Mouse (Mus musculus): ENCODE measurements at regions not wholly inside any gene's neighbourhood (a gene's known extent, or its start where the extent isn't known, plus 50 kb on each side); places are given as distances from the start of the nearest gene placed in this dataset.

DNA sequence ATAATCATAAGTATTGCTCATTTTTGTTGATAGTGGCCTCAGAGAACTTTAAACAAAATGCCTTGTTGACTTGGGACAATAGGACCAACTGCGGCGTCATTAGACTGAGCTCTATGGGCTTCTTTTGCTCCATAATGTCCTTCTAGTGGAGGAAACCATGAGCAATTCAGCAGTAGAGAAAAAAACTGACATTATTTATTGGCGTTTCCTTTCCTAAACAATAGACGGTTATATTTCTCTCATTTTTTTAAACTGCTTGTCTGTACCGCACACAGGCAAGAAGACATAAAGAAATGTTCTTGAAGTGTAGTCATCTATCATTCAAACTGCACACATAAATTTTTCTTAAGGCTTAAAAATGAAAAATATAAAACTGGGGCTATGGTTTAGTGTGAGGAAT is 310.8 kb downstream of the Basp1 start:
- WGBS: 94% methylated on average over 5 of the region's 5 CpGs
- H3K4me3 ChIP-seq (replicated peaks; ENCODE audit: insufficient read depth, low read depth, low read length): no peak overlapping the region
- no peak overlapping the region for H3K27ac ChIP-seq (ENCODE audit: insufficient read depth, low read length)
- no peak for DNase-seq
- no peaks in the 10 kb centered on the region for H3K27me3 ChIP-seq (ENCODE audit: control insufficient read depth, insufficient read depth, low read length)
- TF ChIP-seq POLR2A (IDR thresholded peaks at IDR 0.05; ENCODE audit: borderline replicate concordance, insufficient read depth, low read length) (no peak), CTCF (IDR thresholded peaks at IDR 0.05; ENCODE audit: borderline replicate concordance, insufficient read depth, low read depth, low read length) (no peak)
- no peaks in the 10 kb centered on the region for H3K4me1 ChIP-seq (ENCODE audit: control insufficient read depth, insufficient read depth, low read length)

GRCm38 (mm10) chr15:25093758-25094157 is 319.8 kb downstream of the Basp1 start:
- no peak overlapping the region for H3K4me3 ChIP-seq (replicated peaks; ENCODE audit: insufficient read depth, low read depth, low read length)
- H3K27ac ChIP-seq (ENCODE audit: insufficient read depth, low read length): no peak overlapping the region
- H3K27me3 ChIP-seq (ENCODE audit: control insufficient read depth, insufficient read depth, low read length): no peaks in the 10 kb centered on the region; the same call in 1 of the 2 replicates
- WGBS: 45% methylated on average over 6 of the region's 6 CpGs
- no peak for DNase-seq
- TF ChIP-seq CTCF (IDR thresholded peaks at IDR 0.05; ENCODE audit: borderline replicate concordance, insufficient read depth, low read depth, low read length) (no peak), POLR2A (IDR thresholded peaks at IDR 0.05; ENCODE audit: borderline replicate concordance, insufficient read depth, low read length) (no peak)
- no peaks in the 10 kb centered on the region for H3K4me1 ChIP-seq (ENCODE audit: control insufficient read depth, insufficient read depth, low read length)

GRCm38 (mm10) chr15:25069701-25070100 is 343.9 kb downstream of the Basp1 start:
- Histone ChIP-seq H3K4me1 (ENCODE audit: control insufficient read depth, insufficient read depth, low read length) (no peaks in the 10 kb centered on the region), H3K27ac (ENCODE audit: insufficient read depth, low read length) (no peak overlapping the region), H3K27me3 (ENCODE audit: control insufficient read depth, insufficient read depth, low read length) (no peaks in the 10 kb centered on the region), H3K4me3 (replicated peaks; ENCODE audit: insufficient read depth, low read depth, low read length) (no peak overlapping the region)
- WGBS: 100% methylated on average over 1 of the region's 1 CpGs
- DNase-seq: no peak
- TF ChIP-seq CTCF (IDR thresholded peaks at IDR 0.05; ENCODE audit: borderline replicate concordance, insufficient read depth, low read depth, low read length): no peak
- no peak for TF ChIP-seq POLR2A (IDR thresholded peaks at IDR 0.05; ENCODE audit: borderline replicate concordance, insufficient read depth, low read length)

DNA sequence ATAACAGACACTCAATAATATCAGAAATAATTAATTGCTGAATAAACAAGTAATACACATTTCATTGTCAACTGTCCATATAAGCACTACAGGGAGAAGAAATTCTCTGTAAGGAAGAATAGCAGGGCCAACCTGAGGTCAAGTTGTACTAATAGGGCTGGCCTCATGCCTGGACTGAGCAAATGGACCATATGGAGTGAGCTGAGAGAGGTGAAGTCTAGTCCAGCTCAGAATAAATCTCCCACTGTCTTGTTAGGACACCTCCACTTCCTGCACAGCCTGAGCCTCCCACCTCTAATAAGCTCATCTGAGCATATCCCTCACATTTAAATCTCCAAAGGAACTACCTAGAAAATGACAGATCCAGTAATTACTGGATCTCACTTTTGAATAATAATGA is 354.2 kb downstream of the Basp1 start:
- no peak overlapping the region for H3K4me3 ChIP-seq (replicated peaks; ENCODE audit: insufficient read depth, low read depth, low read length)
- H3K4me1 ChIP-seq (ENCODE audit: control insufficient read depth, insufficient read depth, low read length): no peaks in the 10 kb centered on the region; the same call in 1 of the 2 replicates
- H3K27ac ChIP-seq (ENCODE audit: insufficient read depth, low read length): no peak overlapping the region
- TF ChIP-seq POLR2A (IDR thresholded peaks at IDR 0.05; ENCODE audit: borderline replicate concordance, insufficient read depth, low read length): no peak
- no peak for TF ChIP-seq CTCF (IDR thresholded peaks at IDR 0.05; ENCODE audit: borderline replicate concordance, insufficient read depth, low read depth, low read length)
- DNase-seq: peak; percentile 74 to 83
- no peaks in the 10 kb centered on the region; the same call in 1 of the 2 replicates for H3K27me3 ChIP-seq (ENCODE audit: control insufficient read depth, insufficient read depth, low read length)

GRCm38 (mm10) chr15:25047875-25048274 is 365.7 kb downstream of the Basp1 start:
- no peaks in the 10 kb centered on the region; the same call in 1 of the 2 replicates for H3K27me3 ChIP-seq (ENCODE audit: control insufficient read depth, insufficient read depth, low read length)
- TF ChIP-seq POLR2A (IDR thresholded peaks at IDR 0.05; ENCODE audit: borderline replicate concordance, insufficient read depth, low read length): no peak
- peak; percentile 25; the same call in 1 of the 2 replicates for TF ChIP-seq CTCF (IDR thresholded peaks at IDR 0.05; ENCODE audit: borderline replicate concordance, insufficient read depth, low read depth, low read length)
- WGBS: 40% methylated on average over 1 of the region's 1 CpGs
- peak; percentile 15 to 18 for DNase-seq
- no peak overlapping the region for H3K27ac ChIP-seq (ENCODE audit: insufficient read depth, low read length)
- no peak overlapping the region for H3K4me3 ChIP-seq (replicated peaks; ENCODE audit: insufficient read depth, low read depth, low read length)
- no peaks in the 10 kb centered on the region for H3K4me1 ChIP-seq (ENCODE audit: control insufficient read depth, insufficient read depth, low read length)

- 26% methylated on average over 5 of the region's 5 CpGs for WGBS
- Histone ChIP-seq H3K27me3 (ENCODE audit: control insufficient read depth, insufficient read depth, low read length) (no peaks in the 10 kb centered on the region; the same call in 1 of the 2 replicates), H3K4me3 (replicated peaks; ENCODE audit: insufficient read depth, low read depth, low read length) (no peak overlapping the region), H3K4me1 (ENCODE audit: control insufficient read depth, insufficient read depth, low read length) (no peaks in the 10 kb centered on the region), H3K27ac (ENCODE audit: insufficient read depth, low read length) (no peak overlapping the region)
- peak; percentile 29 to 76 for DNase-seq
- TF ChIP-seq CTCF (IDR thresholded peaks at IDR 0.05; ENCODE audit: borderline replicate concordance, insufficient read depth, low read depth, low read length) (no peak), POLR2A (IDR thresholded peaks at IDR 0.05; ENCODE audit: borderline replicate concordance, insufficient read depth, low read length) (no peak)
These were observed 366.9 kb downstream of the Basp1 start for GRCm38 (mm10) chr15:25046514-25047138.

- DNase-seq: no peak
- no peak overlapping the region for H3K27ac ChIP-seq (ENCODE audit: insufficient read depth, low read length)
- H3K27me3 ChIP-seq (ENCODE audit: control insufficient read depth, insufficient read depth, low read length): no peaks in the 10 kb centered on the region
- H3K4me3 ChIP-seq (replicated peaks; ENCODE audit: insufficient read depth, low read depth, low read length): no peak overlapping the region
- TF ChIP-seq CTCF (IDR thresholded peaks at IDR 0.05; ENCODE audit: borderline replicate concordance, insufficient read depth, low read depth, low read length): no peak
- TF ChIP-seq POLR2A (IDR thresholded peaks at IDR 0.05; ENCODE audit: borderline replicate concordance, insufficient read depth, low read length): no peak
- no peaks in the 10 kb centered on the region for H3K4me1 ChIP-seq (ENCODE audit: control insufficient read depth, insufficient read depth, low read length)
- WGBS: 93% methylated on average over 3 of the region's 3 CpGs
These were observed 377.3 kb downstream of the Basp1 start for GRCm38 (mm10) chr15:25036231-25036630.

GRCm38 (mm10) chr15:25027865-25028264 is 385.7 kb downstream of the Basp1 start:
- Histone ChIP-seq H3K27me3 (ENCODE audit: control insufficient read depth, insufficient read depth, low read length) (no peaks in the 10 kb centered on the region; the same call in 1 of the 2 replicates), H3K4me1 (ENCODE audit: control insufficient read depth, insufficient read depth, low read length) (no peaks in the 10 kb centered on the region), H3K4me3 (replicated peaks; ENCODE audit: insufficient read depth, low read depth, low read length) (no peak overlapping the region), H3K27ac (ENCODE audit: insufficient read depth, low read length) (no peak overlapping the region)
- TF ChIP-seq POLR2A (IDR thresholded peaks at IDR 0.05; ENCODE audit: borderline replicate concordance, insufficient read depth, low read length) (no peak), CTCF (IDR thresholded peaks at IDR 0.05; ENCODE audit: borderline replicate concordance, insufficient read depth, low read depth, low read length) (no peak)
- DNase-seq: no peak
- 95% methylated on average over 8 of the region's 8 CpGs for WGBS
